Mouse (Mus musculus): ENCODE results near the gene Cpne4.

- peak; percentile 65 for TF ChIP-seq CTCF (IDR thresholded peaks at IDR 0.05; ENCODE audit: low read depth)
- TF ChIP-seq EP300 (IDR thresholded peaks at IDR 0.05; ENCODE audit: low read depth), result no peak
Observed at GRCm38 (mm10) chr9:104676665-104677064, 129.6 kb downstream of the Cpne4 start.
